Mouse (Mus musculus) erythroblast, embryonic 14.5 days (primary cell): ENCODE results near the gene Tax1bp1. TPM values are rescaled to one million over a fixed set of nuclear protein-coding genes. Genes with fewer than 3 reads are reported as not detected.

Source experiments
- H3K27me3 ChIP-seq: 2 replicates; pipeline ENCODE4 v1.6.1; 2012; ENCODE audit warnings: inconsistent platforms; ENCODE audit not compliant: control insufficient read depth
- H3K36me3 ChIP-seq: 2 replicates; pipeline ENCODE4 v1.6.1; 2012; ENCODE audit warnings: mild to moderate bottlenecking, inconsistent platforms; ENCODE audit not compliant: control insufficient read depth
- H3K4me1 ChIP-seq: 2 replicates; pipeline ENCODE4 v1.6.1; 2012; ENCODE audit warnings: inconsistent platforms; ENCODE audit not compliant: control insufficient read depth
- H3K4me3 ChIP-seq: replicated peaks from 2 replicates; pipeline ENCODE3; 2012; ENCODE audit warnings: moderate library complexity, mild to moderate bottlenecking, inconsistent platforms
- H3K9me3 ChIP-seq: 2 replicates; pipeline ENCODE4 v1.6.1; 2012; ENCODE audit warnings: low read length, inconsistent platforms, mixed read lengths; ENCODE audit not compliant: control insufficient read depth
- GATA1 ChIP-seq: IDR thresholded peaks from 2 replicates; pipeline ENCODE4 v1.6.1; 2012; ENCODE audit warnings: low read length, inconsistent platforms, mixed read lengths
- TAL1 ChIP-seq: IDR thresholded peaks from 3 replicates; pipeline ENCODE4 v1.6.1; 2012; ENCODE audit warnings: low read length, inconsistent platforms, mixed read lengths
- polyA plus RNA-seq: library from polyadenylated mRNA; stranded (reverse); fragments of >175 nt; gene quantifications from 2 replicates; pipeline ENCODE4 v1.2.3, GENCODE M21; 2012

The Tax1bp1 gene
- polyA plus RNA-seq, 1 experiment: 2.0 TPM

GRCm38 (mm10) chr6:52699050-52699449 lies 14.5 kb upstream of the Tax1bp1 start:
- no peaks in the 10 kb centered on the region for H3K36me3 ChIP-seq
- no peaks in the 10 kb centered on the region for H3K27me3 ChIP-seq
- no peaks in the 10 kb centered on the region for H3K9me3 ChIP-seq
- TF ChIP-seq TAL1: no peak
- TF ChIP-seq GATA1: no peak
- no peaks in the 10 kb centered on the region for H3K4me1 ChIP-seq
- no peak overlapping the region for H3K4me3 ChIP-seq

GRCm38 (mm10) chr6:52699899-52700298 lies 13.6 kb upstream of the Tax1bp1 start:
- no peaks in the 10 kb centered on the region for H3K4me1 ChIP-seq
- H3K27me3 ChIP-seq: no peaks in the 10 kb centered on the region
- no peak overlapping the region for H3K4me3 ChIP-seq
- TF ChIP-seq TAL1 (no peak), GATA1 (no peak)
- no peaks in the 10 kb centered on the region for H3K9me3 ChIP-seq
- H3K36me3 ChIP-seq: no peaks in the 10 kb centered on the region

GRCm38 (mm10) chr6:52703263-52703662 lies 10.3 kb upstream of the Tax1bp1 start:
- Histone ChIP-seq H3K27me3 (no peaks in the 10 kb centered on the region), H3K4me1 (no peaks in the 10 kb centered on the region), H3K4me3 (no peak overlapping the region), H3K9me3 (no peaks in the 10 kb centered on the region), H3K36me3 (no peaks in the 10 kb centered on the region)
- no peak for TF ChIP-seq GATA1
- TF ChIP-seq TAL1: no peak

- Histone ChIP-seq H3K9me3 (no peaks in the 10 kb centered on the region), H3K36me3 (no peaks in the 10 kb centered on the region), H3K27me3 (no peaks in the 10 kb centered on the region), H3K4me1 (no peaks in the 10 kb centered on the region), H3K4me3 (no peak overlapping the region)
- TF ChIP-seq GATA1: no peak
- no peak for TF ChIP-seq TAL1
Measured at GRCm38 (mm10) chr6:52705280-52705679, 8.2 kb upstream of the Tax1bp1 start.

GRCm38 (mm10) chr6:52707815-52708214 lies 5.7 kb upstream of the Tax1bp1 start:
- Histone ChIP-seq H3K9me3 (no peaks in the 10 kb centered on the region), H3K4me3 (no peak overlapping the region), H3K36me3 (no peaks in the 10 kb centered on the region), H3K4me1 (peaks cover 15% of the 10 kb centered on the region), H3K27me3 (no peaks in the 10 kb centered on the region)
- no peak for TF ChIP-seq GATA1
- no peak for TF ChIP-seq TAL1

GRCm38 (mm10) chr6:52712563-52712962 lies 966 bp upstream of the Tax1bp1 start:
- Histone ChIP-seq H3K9me3 (no peaks in the 10 kb centered on the region), H3K4me1 (peaks cover 37% of the 10 kb centered on the region), H3K4me3 (peak overlapping the region; percentile 99), H3K27me3 (no peaks in the 10 kb centered on the region), H3K36me3 (no peaks in the 10 kb centered on the region; the same call in 1 of the 2 replicates)
- no peak for TF ChIP-seq TAL1
- TF ChIP-seq GATA1: no peak

- peaks cover 39% of the 10 kb centered on the region for H3K4me1 ChIP-seq
- no peaks in the 10 kb centered on the region for H3K9me3 ChIP-seq
- no peaks in the 10 kb centered on the region for H3K27me3 ChIP-seq
- TF ChIP-seq TAL1: no peak
- no peak for TF ChIP-seq GATA1
- H3K4me3 ChIP-seq: peak overlapping the region; percentile 99
- no peaks in the 10 kb centered on the region; the same call in 1 of the 2 replicates for H3K36me3 ChIP-seq
Measured at GRCm38 (mm10) chr6:52713897-52714509, 474 bp downstream of the Tax1bp1 start.

GRCm38 (mm10) chr6:52717493-52718192 lies 4.1 kb downstream of the Tax1bp1 start:
- no peaks in the 10 kb centered on the region for H3K9me3 ChIP-seq
- H3K4me3 ChIP-seq: no peak overlapping the region
- no peaks in the 10 kb centered on the region for H3K27me3 ChIP-seq
- TF ChIP-seq TAL1: no peak
- TF ChIP-seq GATA1: no peak
- H3K4me1 ChIP-seq: peaks cover 25% of the 10 kb centered on the region
- H3K36me3 ChIP-seq: peaks cover 11% of the 10 kb centered on the region

GRCm38 (mm10) chr6:52724805-52725439 lies 11.4 kb downstream of the Tax1bp1 start:
- no peak overlapping the region for H3K4me3 ChIP-seq
- H3K27me3 ChIP-seq: no peaks in the 10 kb centered on the region
- H3K9me3 ChIP-seq: no peaks in the 10 kb centered on the region
- TF ChIP-seq TAL1: no peak
- no peak for TF ChIP-seq GATA1
- H3K36me3 ChIP-seq: peaks cover 78% of the 10 kb centered on the region
- peaks cover 6% of the 10 kb centered on the region for H3K4me1 ChIP-seq
